Mouse (Mus musculus) megakaryocyte, embryonic 14.5 days (primary cell): ENCODE results near the gene Tmem238l.

ENCODE experiments used
- FLI1 ChIP-seq: IDR thresholded peaks from 2 replicates; pipeline ENCODE4 v1.6.1; 2012; ENCODE audit warnings: low read length, inconsistent platforms, mixed read lengths
- GATA1 ChIP-seq: IDR thresholded peaks from 3 replicates; pipeline ENCODE4 v1.6.1; 2012; ENCODE audit warnings: mixed read lengths, low read length, inconsistent platforms, borderline replicate concordance

DNA sequence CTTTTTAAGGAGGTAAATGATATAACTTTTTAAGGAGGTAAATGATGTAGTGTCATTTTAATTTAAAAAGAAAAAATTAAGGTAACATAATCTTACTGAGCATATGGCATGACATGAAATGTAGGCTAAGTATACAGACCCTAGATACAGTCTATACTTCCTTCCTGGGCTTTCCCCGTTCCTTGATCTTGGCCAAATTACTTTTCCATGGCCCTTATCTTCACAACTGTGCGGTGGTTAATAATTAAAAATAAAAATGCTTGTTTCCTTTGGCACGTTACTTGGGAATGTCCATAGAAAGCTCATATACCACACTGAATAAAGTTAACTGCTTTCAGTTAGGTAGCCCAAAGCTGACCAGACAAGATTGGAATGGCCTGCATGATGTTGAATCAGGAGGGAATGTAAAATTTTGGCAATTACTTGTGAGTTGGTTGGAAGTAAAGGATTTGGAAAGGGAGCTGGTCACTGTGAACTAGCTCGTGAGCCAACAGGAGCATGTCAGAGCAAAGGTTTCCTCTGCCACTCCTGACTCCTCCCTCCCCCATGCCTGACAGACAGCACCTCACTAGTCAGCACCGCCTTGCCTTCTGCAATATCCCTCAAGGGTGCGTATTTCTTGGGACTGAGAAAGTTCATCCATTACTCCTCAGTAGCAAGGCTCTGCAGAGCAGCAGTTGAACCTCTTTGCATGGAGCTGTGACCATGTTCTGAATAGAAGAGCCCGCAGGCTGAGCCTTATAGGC is 21.8 kb upstream of the Tmem238l start:
- no peak for TF ChIP-seq GATA1
- TF ChIP-seq FLI1: no peak
